Mouse (Mus musculus): Measurements from ENCODE around the gene Rpl27.
"Not testable (repeated sequence)": the region's sequence is repeated elsewhere in the genome, so short reads cannot be mapped to it uniquely, and the experiment has no call there.

Gene Rpl27

GRCm38 (mm10) chr11:101468731-101469130, 26.6 kb downstream of the Rpl27 start:
- no peak for DNase-seq

- no peak for DNase-seq
Measured at GRCm38 (mm10) chr11:101469155-101469554, 27.1 kb downstream of the Rpl27 start.

- DNase-seq: no peak
Measured at GRCm38 (mm10) chr11:101470206-101470605, 28.1 kb downstream of the Rpl27 start.

GRCm38 (mm10) chr11:101471926-101472325, 29.8 kb downstream of the Rpl27 start:
- DNase-seq: no peak

- DNase-seq: no peak
Measured at GRCm38 (mm10) chr11:101472336-101472735, 30.2 kb downstream of the Rpl27 start.

GRCm38 (mm10) chr11:101473686-101474085, 31.6 kb downstream of the Rpl27 start:
- not testable (repeated sequence) for DNase-seq

- DNase-seq: no peak
Measured at GRCm38 (mm10) chr11:101474298-101474697, 32.2 kb downstream of the Rpl27 start.

GRCm38 (mm10) chr11:101476361-101476760, 34.3 kb downstream of the Rpl27 start:
- DNase-seq: not testable (repeated sequence)

GRCm38 (mm10) chr11:101477194-101477551, 35.1 kb downstream of the Rpl27 start:
- DNase-seq: no peak

GRCm38 (mm10) chr11:101477552-101478211, 35.6 kb downstream of the Rpl27 start:
- DNase-seq: no peak

GRCm38 (mm10) chr11:101479171-101479635, 37.1 kb downstream of the Rpl27 start:
- no peak for DNase-seq

GRCm38 (mm10) chr11:101480912-101481311, 38.8 kb downstream of the Rpl27 start:
- no peak for DNase-seq

GRCm38 (mm10) chr11:101483804-101484203, 41.7 kb downstream of the Rpl27 start:
- no peak for DNase-seq

GRCm38 (mm10) chr11:101484245-101484644, 42.1 kb downstream of the Rpl27 start:
- DNase-seq: peak; percentile 49

- DNase-seq: no peak
Measured at GRCm38 (mm10) chr11:101484814-101485213, 42.7 kb downstream of the Rpl27 start.

GRCm38 (mm10) chr11:101485509-101486028, 43.5 kb downstream of the Rpl27 start:
- DNase-seq: peak; percentile 74

- DNase-seq: no peak
Measured at GRCm38 (mm10) chr11:101486126-101486525, 44.0 kb downstream of the Rpl27 start.

Data from liver (tissue).